Mouse (Mus musculus) splenic B cell, adult 2 months (primary cell): ENCODE measurements around the gene Mthfd1l.

ENCODE experiments used
- DNase-seq: peaks from one replicate; pipeline ENCODE4 v3.0.0-alpha.2; 2011; ENCODE audit warnings: low read depth, low spot score
- H3K27me3 ChIP-seq: 2 replicates; pipeline ENCODE4 v1.6.1; 2012; ENCODE audit warnings: mild to moderate bottlenecking, low read length, moderate library complexity, mixed read lengths; ENCODE audit not compliant: control insufficient read depth, poor library complexity, insufficient read depth, severe bottlenecking
- H3K36me3 ChIP-seq: 2 replicates; pipeline ENCODE4 v1.6.1; 2012; ENCODE audit warnings: mild to moderate bottlenecking, low read length, moderate library complexity, mixed read lengths; ENCODE audit not compliant: control insufficient read depth, poor library complexity, insufficient read depth, severe bottlenecking

The Mthfd1l gene

GRCm38 (mm10) chr10:3958591-3958990 lies 14.3 kb upstream of the Mthfd1l start:
- peak; percentile 18 for DNase-seq
- no peaks in the 10 kb centered on the region for H3K36me3 ChIP-seq

GRCm38 (mm10) chr10:3969026-3969425 lies 3.9 kb upstream of the Mthfd1l start:
- no peaks in the 10 kb centered on the region for H3K36me3 ChIP-seq
- no peaks in the 10 kb centered on the region for H3K27me3 ChIP-seq
- no peak for DNase-seq

More at GRCm38 (mm10) chr10:3958591-3958990, 14.3 kb upstream of the Mthfd1l start:
- no peaks in the 10 kb centered on the region; the same call in 1 of the 2 replicates for H3K27me3 ChIP-seq

DNA sequence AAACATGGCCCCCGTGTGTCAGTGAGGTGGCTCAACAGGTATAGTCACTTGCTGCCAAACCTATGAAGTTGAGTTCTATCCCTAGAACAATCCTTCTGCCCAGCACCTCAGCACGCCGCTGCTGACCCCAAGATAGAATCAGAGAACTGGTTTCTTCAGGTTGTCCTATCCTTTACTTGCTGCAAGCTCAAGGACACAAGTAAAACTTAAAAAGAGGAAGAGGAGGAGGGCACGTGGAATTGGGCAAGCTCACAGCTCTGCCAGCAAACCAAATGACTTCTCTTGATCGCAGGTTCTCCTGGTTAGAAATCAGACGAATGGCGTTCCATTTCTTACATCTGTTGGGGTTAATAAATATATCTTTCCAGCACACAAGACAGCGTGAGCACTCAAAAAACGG lies 681 bp upstream of the Mthfd1l start:
- Histone ChIP-seq H3K27me3 (no peaks in the 10 kb centered on the region), H3K36me3 (no peaks in the 10 kb centered on the region)
- DNase-seq = peak; percentile 24

DNA sequence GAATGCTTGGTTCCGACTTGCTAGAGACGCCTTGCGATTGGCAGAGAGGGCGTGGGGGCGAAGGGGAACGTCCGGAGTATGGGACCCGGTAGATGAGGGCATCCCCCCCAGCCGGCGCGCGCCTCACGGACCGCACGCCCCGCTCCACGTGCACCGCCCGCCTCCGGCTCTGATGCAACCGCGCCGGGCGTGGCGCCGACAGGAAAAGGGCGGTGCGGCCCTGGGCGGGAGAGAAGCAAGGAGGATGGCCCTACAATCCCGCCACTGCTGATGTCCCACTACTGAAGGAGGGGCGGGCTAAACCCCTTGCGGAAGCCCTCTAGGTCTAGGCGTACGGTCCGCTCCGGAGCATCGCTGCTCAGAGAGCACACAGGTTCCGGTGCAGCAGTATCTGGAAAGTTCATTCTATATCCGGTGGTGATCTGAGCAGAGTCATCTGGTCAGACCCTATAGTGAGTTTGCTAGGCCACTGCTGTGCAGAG lies 712 bp downstream of the Mthfd1l start:
- H3K36me3 ChIP-seq = no peaks in the 10 kb centered on the region
- DNase-seq = peak; percentile 93

DNA sequence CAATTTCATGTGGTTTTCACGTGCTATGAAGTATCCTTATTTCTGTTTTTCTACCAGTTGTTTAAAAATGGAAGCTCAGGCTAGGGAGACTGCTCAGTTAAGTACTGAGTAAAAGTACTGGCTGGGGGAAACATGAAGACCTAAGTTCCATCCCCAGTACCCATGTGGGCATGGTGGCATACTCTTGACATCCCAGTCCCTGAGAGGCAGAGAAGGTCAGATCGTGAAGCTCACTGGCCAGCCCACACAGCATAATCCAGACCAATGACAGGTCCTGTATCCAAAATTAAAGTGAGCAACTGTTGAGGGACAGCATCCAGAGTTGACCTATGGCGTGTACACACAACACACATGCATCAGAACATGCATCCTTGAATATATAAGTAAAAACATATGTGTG lies 1.5 kb downstream of the Mthfd1l start:
- Histone ChIP-seq H3K36me3 (no peaks in the 10 kb centered on the region), H3K27me3 (no peaks in the 10 kb centered on the region)
- no peak for DNase-seq

More for the DNA sequence above, 712 bp downstream of the Mthfd1l start:
- H3K27me3 ChIP-seq = no peaks in the 10 kb centered on the region

GRCm38 (mm10) chr10:3975898-3976622 lies 3.1 kb downstream of the Mthfd1l start:
- Histone ChIP-seq H3K27me3 (no peaks in the 10 kb centered on the region), H3K36me3 (peaks cover 3% of the 10 kb centered on the region)
- DNase-seq = no peak

DNA sequence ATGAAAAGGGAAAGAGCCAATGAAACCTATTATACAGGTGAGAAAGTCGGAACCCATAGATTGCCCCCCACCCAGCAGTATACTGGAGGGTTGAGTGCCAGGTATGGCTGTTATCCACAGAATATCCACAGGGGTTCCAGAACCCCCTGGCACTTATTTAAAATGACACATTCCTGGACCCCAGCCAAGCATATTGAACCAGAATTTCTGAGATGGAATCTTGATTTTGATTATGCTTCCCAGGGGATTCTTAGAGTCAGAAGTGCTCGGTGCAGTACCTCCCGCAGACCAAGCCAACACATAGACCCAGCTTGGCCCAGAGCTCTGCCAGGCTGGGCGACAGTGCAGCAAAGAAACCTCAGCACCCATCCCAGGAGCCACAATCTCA lies 3.7 kb downstream of the Mthfd1l start:
- no peak for DNase-seq
- Histone ChIP-seq H3K27me3 (no peaks in the 10 kb centered on the region), H3K36me3 (peaks cover 3% of the 10 kb centered on the region)

DNA sequence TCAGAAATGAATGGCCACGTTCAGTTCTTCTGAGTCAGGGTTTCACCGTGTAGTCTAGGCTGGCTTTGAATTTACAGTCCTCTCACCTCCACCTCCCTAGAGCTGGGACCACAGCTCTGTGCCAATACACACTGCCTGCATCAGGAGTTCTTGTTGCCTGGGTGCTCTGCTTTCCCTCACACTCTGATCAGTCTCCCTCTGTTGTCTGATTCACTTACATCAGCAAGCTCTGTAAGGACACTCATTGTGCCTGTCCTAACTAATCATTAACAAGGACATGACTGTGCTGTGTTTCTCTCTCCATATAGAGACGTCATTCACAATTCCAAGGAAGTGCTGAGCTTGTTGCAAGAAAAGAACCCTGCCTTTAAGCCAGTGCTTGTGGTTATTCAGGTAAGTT lies 5.4 kb downstream of the Mthfd1l start:
- no peak for DNase-seq
- H3K36me3 ChIP-seq = peaks cover 6% of the 10 kb centered on the region
- H3K27me3 ChIP-seq = no peaks in the 10 kb centered on the region

GRCm38 (mm10) chr10:3978792-3979488 lies 6.0 kb downstream of the Mthfd1l start:
- H3K36me3 ChIP-seq = peaks cover 6% of the 10 kb centered on the region
- DNase-seq = no peak
- H3K27me3 ChIP-seq = no peaks in the 10 kb centered on the region

DNA sequence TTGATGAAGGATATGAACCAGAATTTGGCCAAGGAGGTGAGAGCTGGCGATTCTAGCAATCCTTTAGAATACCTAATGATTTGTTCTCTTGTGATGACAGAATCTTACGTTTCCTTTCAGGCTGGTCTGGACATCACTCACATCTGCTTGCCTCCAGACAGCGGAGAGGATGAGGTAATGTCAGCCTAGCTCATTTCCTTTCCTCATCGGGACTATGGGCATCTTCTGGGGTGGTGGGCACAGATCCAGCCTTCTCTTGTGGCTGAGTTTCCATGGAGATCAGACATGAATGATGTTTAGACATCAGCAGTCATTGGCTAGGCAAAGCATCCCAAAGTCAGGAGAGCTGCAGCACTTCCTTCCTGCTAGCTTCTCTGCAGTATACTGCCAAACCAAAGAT lies 7.3 kb downstream of the Mthfd1l start:
- no peak for DNase-seq
- peaks cover 6% of the 10 kb centered on the region for H3K36me3 ChIP-seq
- H3K27me3 ChIP-seq = no peaks in the 10 kb centered on the region

DNA sequence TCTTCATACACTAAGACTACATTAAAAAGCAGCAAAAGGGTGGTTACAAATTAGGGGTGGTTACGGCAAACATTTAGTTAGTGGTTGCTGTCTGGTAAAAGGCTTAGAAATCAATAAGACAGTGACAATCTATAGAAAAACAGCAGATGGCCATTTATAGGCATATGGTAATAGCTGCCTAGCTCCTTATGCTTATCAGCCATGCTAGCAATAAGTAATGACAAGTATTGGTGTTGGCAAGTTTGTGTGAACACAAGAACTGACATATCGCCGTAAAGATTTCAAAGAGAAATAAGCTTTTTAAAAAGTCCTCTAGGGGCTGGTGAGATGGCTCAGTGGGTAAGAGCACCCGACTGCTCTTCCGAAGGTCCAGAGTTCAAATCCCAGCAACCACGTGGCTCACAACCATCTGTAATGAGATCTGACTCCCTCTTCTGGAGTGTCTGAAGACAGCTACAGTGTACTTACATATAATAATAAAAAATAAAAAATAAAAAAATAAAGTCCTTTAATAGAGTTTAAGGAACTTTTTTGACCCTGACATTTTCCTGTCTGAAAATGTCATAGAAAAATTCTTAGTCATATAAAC lies 17.5 kb downstream of the Mthfd1l start:
- Histone ChIP-seq H3K27me3 (no peaks in the 10 kb centered on the region), H3K36me3 (peaks cover 1% of the 10 kb centered on the region)
- DNase-seq = no peak

DNA sequence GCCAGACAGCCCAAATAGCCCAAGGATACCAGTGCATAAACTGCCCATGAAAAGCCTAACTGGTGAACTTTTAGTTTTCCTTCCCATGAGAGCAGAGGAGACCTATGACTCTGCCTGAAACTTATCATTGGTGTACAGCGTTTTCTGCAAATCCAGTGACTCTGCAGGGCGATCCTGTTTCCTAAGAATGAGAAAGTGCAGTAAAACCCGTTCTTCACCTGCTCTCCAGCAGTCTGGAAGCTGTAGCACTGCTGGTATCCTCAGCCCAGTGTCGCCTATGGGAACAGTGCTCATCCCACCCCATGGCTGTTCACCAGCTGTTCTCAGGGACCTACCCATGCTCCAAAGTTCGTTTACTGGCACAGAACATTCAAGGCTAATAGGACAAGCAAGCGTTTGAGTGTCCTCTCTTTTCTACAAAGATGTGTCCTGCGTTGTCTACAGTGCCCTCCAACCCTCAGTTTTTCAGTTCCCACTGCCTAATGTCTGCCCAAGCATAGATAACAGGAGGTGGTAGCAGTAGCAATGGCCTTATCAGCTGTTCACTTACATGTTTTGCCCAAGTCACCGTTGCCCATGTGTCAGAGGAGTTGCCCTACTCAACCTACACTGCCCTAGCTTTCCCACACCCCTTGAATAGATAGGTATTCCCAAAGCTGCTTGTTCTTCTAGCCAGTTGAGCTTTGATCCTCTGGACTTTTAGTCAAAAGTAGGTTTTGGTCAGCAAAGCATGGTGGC lies 20.6 kb downstream of the Mthfd1l start:
- no peak for DNase-seq
- Histone ChIP-seq H3K27me3 (no peaks in the 10 kb centered on the region), H3K36me3 (peaks cover 3% of the 10 kb centered on the region)

DNA sequence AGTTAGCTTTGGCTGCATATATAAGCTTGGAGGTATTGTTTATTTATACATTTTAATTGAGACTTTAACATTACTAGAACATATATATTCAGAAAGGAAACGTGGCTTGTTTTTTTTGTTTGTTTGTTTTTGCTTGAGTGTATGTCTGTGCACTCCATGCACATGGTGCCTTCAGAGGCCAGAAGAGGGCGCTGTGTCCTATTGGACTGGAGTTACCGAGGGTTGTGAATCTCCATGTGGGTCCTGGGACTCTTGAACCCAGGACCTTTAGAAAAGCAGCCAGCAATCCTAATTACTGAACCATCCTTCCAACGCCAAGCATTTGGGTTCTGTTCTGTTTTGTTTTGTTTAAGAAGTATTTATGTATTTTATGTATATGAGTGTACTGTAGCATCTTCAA lies 22.4 kb downstream of the Mthfd1l start:
- peak; percentile 27 for DNase-seq
- Histone ChIP-seq H3K27me3 (no peaks in the 10 kb centered on the region), H3K36me3 (peaks cover 3% of the 10 kb centered on the region)

GRCm38 (mm10) chr10:3996170-3996876 lies 23.4 kb downstream of the Mthfd1l start:
- no peaks in the 10 kb centered on the region for H3K27me3 ChIP-seq
- DNase-seq = peak; percentile 87

More at GRCm38 (mm10) chr10:3996170-3996876, 23.4 kb downstream of the Mthfd1l start:
- peaks cover 3% of the 10 kb centered on the region for H3K36me3 ChIP-seq
